Mouse (Mus musculus): ENCODE data around the gene Krt20. TPM values are rescaled to one million over a fixed set of nuclear protein-coding genes. Genes with fewer than 3 reads are reported as not detected.

The Krt20 gene
- 0.30 and 0.96 TPM in 2 replicates for polyA plus RNA-seq (2015; fragmentation: Nextera tagmentation; extraction: Ambion mirVana)

DNA sequence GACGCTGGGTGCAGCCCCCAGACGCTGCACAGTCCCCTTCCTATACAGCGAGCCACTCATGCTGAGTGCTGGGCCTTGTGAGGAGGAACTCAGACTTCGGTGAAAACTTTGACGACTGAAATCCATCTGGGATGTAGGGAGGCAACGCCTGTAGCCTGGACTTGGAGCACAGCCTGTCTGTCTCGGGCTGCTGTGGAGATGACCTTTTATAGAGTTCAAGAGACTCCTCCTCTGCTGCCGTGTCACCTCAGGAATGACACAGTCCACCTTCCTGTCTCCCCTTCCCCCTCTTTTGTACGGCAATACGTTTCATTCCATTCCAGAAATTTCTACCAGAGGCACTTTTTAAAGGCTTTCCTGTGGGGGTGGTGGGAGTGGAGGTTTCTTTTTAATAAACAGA is at the start of gene Krt20:
Gene Krt20, minus strand, starts transcription at position 179 of the 400 bp plus-strand sequence.
- H3K36me3 ChIP-seq (ENCODE audit: control insufficient read depth, insufficient read depth, low read length) = no peaks in the 10 kb centered on the region
- H3K27ac ChIP-seq (ENCODE audit: low read length) = no peak within 1 kb of the TSS
- H3K27me3 ChIP-seq (ENCODE audit: control insufficient read depth, insufficient read depth, low read depth, low read length) = no peaks in the 10 kb centered on the region
- H3K4me2 ChIP-seq (ENCODE audit: low read depth, low read length) = no peak within 1 kb of the TSS
- no peak for ATAC-seq (ENCODE audit: low read depth)
- no peaks in the 10 kb centered on the region for H3K9me3 ChIP-seq (ENCODE audit: control insufficient read depth, low read length)
- 14% methylated on average over 10 of the region's 10 CpGs for WGBS
- H3K9ac ChIP-seq (ENCODE audit: low read length) = no peak within 1 kb of the TSS; the same call in 1 of the 2 replicates
- no peak within 1 kb of the TSS for H3K4me3 ChIP-seq (ENCODE audit: low read length)
- no peaks in the 10 kb centered on the region for H3K4me1 ChIP-seq (replicated peaks; ENCODE audit: control insufficient read depth, insufficient read depth, low read length)

DNA sequence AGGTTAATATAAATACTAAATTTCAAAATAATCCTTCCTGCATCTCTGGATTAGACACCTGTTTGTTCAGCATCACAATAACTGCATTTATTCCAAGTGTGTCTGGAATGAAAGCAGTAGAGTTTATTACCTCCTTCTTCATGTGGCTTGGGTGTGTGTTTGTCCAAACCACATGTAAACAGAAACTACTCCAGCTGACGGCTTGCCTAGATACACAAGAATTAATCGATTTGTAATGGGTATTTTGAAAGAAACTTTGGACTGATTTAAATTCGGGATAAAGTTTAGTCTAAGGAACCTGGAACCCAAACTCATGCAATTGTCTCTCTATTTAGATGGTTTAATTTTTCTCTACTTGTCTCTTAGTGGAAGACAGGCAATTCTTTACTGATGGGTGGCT is 37.0 kb upstream of the Krt20 start:
- 65% methylated on average over 3 of the region's 3 CpGs for WGBS
- no peaks in the 10 kb centered on the region for H3K9me3 ChIP-seq (ENCODE audit: control insufficient read depth, low read length)
- H3K4me3 ChIP-seq (ENCODE audit: low read length) = no peak overlapping the region
- H3K27ac ChIP-seq (ENCODE audit: low read length) = no peak overlapping the region
- no peaks in the 10 kb centered on the region for H3K27me3 ChIP-seq (ENCODE audit: control insufficient read depth, insufficient read depth, low read depth, low read length)
- H3K4me1 ChIP-seq (replicated peaks; ENCODE audit: control insufficient read depth, insufficient read depth, low read length) = no peaks in the 10 kb centered on the region
- H3K4me2 ChIP-seq (ENCODE audit: low read depth, low read length) = no peak overlapping the region
- no peaks in the 10 kb centered on the region for H3K36me3 ChIP-seq (ENCODE audit: control insufficient read depth, insufficient read depth, low read length)
- no peak overlapping the region for H3K9ac ChIP-seq (ENCODE audit: low read length)
- no peak for ATAC-seq (ENCODE audit: low read depth)

- no peaks in the 10 kb centered on the region for H3K27me3 ChIP-seq (ENCODE audit: control insufficient read depth, insufficient read depth, low read depth, low read length)
- WGBS = 42% methylated on average over 6 of the region's 6 CpGs
- H3K9ac ChIP-seq (ENCODE audit: low read length) = no peak overlapping the region
- no peaks in the 10 kb centered on the region for H3K36me3 ChIP-seq (ENCODE audit: control insufficient read depth, insufficient read depth, low read length)
- ATAC-seq (ENCODE audit: low read depth) = peak; percentile 84
- no peak overlapping the region for H3K4me2 ChIP-seq (ENCODE audit: low read depth, low read length)
- no peaks in the 10 kb centered on the region for H3K4me1 ChIP-seq (replicated peaks; ENCODE audit: control insufficient read depth, insufficient read depth, low read length)
- H3K9me3 ChIP-seq (ENCODE audit: control insufficient read depth, low read length) = no peaks in the 10 kb centered on the region
- peak overlapping the region; percentile 84 for H3K27ac ChIP-seq (ENCODE audit: low read length)
- H3K4me3 ChIP-seq (ENCODE audit: low read length) = no peak overlapping the region
Observed at GRCm38 (mm10) chr11:99473433-99473832, 35.5 kb upstream of the Krt20 start.

DNA sequence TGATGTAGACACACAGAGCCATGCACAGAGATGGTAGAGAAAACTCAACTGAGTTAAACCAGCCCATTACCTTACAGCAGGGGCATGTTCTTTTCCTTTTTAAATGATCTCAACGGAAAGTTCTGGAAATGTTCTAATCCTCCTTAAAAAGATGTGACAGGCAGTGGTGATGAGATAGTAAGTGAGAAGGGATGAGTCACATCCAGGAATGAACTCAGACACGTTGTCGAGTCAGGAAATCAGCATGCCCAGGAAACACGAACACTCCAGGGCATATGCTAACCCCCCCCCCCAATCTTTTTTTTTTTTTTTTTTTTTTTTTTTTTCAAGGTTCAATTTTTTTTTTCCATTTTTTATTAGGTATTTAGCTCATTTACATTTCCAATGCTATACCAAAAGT is 34.5 kb upstream of the Krt20 start:
- WGBS = 33% methylated on average over 4 of the region's 4 CpGs
- no peak overlapping the region for H3K4me2 ChIP-seq (ENCODE audit: low read depth, low read length)
- H3K4me3 ChIP-seq (ENCODE audit: low read length) = no peak overlapping the region
- peak overlapping the region; percentile 83 for H3K27ac ChIP-seq (ENCODE audit: low read length)
- H3K9me3 ChIP-seq (ENCODE audit: control insufficient read depth, low read length) = no peaks in the 10 kb centered on the region
- no peak overlapping the region for H3K9ac ChIP-seq (ENCODE audit: low read length)
- no peak for ATAC-seq (ENCODE audit: low read depth)
- H3K36me3 ChIP-seq (ENCODE audit: control insufficient read depth, insufficient read depth, low read length) = no peaks in the 10 kb centered on the region
- H3K27me3 ChIP-seq (ENCODE audit: control insufficient read depth, insufficient read depth, low read depth, low read length) = no peaks in the 10 kb centered on the region
- no peaks in the 10 kb centered on the region for H3K4me1 ChIP-seq (replicated peaks; ENCODE audit: control insufficient read depth, insufficient read depth, low read length)

DNA sequence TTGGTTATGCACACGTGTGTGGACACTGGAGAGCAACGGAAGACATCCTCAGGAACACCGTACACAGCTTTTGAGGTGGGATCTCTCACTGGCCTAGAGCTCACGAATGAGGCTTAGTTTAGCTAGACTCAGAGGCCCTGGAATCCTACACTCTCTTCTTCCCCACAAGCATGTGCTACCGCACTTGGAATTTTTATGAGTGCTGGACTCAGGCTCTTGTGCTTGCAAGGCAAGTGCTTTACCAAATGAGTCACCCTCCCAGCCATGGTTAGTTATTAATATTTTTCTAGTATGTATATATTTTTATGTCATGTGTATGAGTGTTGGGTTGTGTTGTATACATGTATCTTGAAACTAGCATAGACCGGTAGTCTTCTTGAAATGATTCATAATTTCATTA is 34.0 kb upstream of the Krt20 start:
- peak; percentile 56; the same call in 1 of the 2 replicates for ATAC-seq (ENCODE audit: low read depth)
- Histone ChIP-seq H3K9ac (ENCODE audit: low read length) (no peak overlapping the region), H3K36me3 (ENCODE audit: control insufficient read depth, insufficient read depth, low read length) (no peaks in the 10 kb centered on the region), H3K4me1 (replicated peaks; ENCODE audit: control insufficient read depth, insufficient read depth, low read length) (peaks cover under 1% of the 10 kb centered on the region; the same call in 1 of the 2 replicates), H3K27me3 (ENCODE audit: control insufficient read depth, insufficient read depth, low read depth, low read length) (no peaks in the 10 kb centered on the region), H3K27ac (ENCODE audit: low read length) (peak overlapping the region; percentile 78), H3K4me3 (ENCODE audit: low read length) (no peak overlapping the region), H3K4me2 (ENCODE audit: low read depth, low read length) (no peak overlapping the region), H3K9me3 (ENCODE audit: control insufficient read depth, low read length) (no peaks in the 10 kb centered on the region)
- 71% methylated on average over 6 of the region's 6 CpGs for WGBS

- H3K36me3 ChIP-seq (ENCODE audit: control insufficient read depth, insufficient read depth, low read length) = no peaks in the 10 kb centered on the region
- no peaks in the 10 kb centered on the region for H3K27me3 ChIP-seq (ENCODE audit: control insufficient read depth, insufficient read depth, low read depth, low read length)
- no peak overlapping the region for H3K9ac ChIP-seq (ENCODE audit: low read length)
- WGBS = 18% methylated on average over 4 of the region's 4 CpGs
- H3K9me3 ChIP-seq (ENCODE audit: control insufficient read depth, low read length) = no peaks in the 10 kb centered on the region
- H3K4me3 ChIP-seq (ENCODE audit: low read length) = no peak overlapping the region
- H3K4me2 ChIP-seq (ENCODE audit: low read depth, low read length) = no peak overlapping the region
- peak overlapping the region; percentile 56 for H3K27ac ChIP-seq (ENCODE audit: low read length)
- peaks cover 10% of the 10 kb centered on the region for H3K4me1 ChIP-seq (replicated peaks; ENCODE audit: control insufficient read depth, insufficient read depth, low read length)
- no peak for ATAC-seq (ENCODE audit: low read depth)
Observed at GRCm38 (mm10) chr11:99469228-99469627, 31.3 kb upstream of the Krt20 start.

DNA sequence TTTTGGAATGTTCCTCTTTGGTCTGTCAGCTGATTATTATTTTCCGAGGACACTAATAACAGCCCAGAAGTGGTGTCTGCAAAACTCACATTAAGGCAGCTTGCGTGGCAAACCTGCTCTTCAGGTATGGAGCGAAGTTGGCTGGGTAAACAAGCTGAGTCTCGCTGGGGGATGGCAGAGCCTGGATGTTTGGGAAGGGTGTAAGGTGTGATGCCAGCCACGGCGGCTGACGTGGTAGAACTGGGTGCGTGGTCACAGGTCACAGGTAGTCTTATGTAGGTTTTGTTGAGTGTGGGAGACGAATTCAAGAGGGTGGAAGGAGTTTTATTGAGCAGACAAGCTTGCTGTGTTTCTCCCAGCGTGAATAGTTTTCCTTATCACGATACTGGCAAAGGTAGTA is 30.6 kb upstream of the Krt20 start:
- H3K4me2 ChIP-seq (ENCODE audit: low read depth, low read length) = no peak overlapping the region
- H3K9me3 ChIP-seq (ENCODE audit: control insufficient read depth, low read length) = no peaks in the 10 kb centered on the region
- peak overlapping the region; percentile 56 for H3K27ac ChIP-seq (ENCODE audit: low read length)
- no peak for ATAC-seq (ENCODE audit: low read depth)
- H3K9ac ChIP-seq (ENCODE audit: low read length) = no peak overlapping the region
- peaks cover 10% of the 10 kb centered on the region for H3K4me1 ChIP-seq (replicated peaks; ENCODE audit: control insufficient read depth, insufficient read depth, low read length)
- WGBS = 53% methylated on average over 11 of the region's 11 CpGs
- no peaks in the 10 kb centered on the region for H3K36me3 ChIP-seq (ENCODE audit: control insufficient read depth, insufficient read depth, low read length)
- no peak overlapping the region for H3K4me3 ChIP-seq (ENCODE audit: low read length)
- no peaks in the 10 kb centered on the region for H3K27me3 ChIP-seq (ENCODE audit: control insufficient read depth, insufficient read depth, low read depth, low read length)

- Histone ChIP-seq H3K27ac (ENCODE audit: low read length) (peak overlapping the region; percentile 80), H3K9ac (ENCODE audit: low read length) (peak overlapping the region; percentile 37; the same call in 1 of the 2 replicates), H3K4me2 (ENCODE audit: low read depth, low read length) (no peak overlapping the region; the same call in 1 of the 2 replicates), H3K4me3 (ENCODE audit: low read length) (no peak overlapping the region), H3K27me3 (ENCODE audit: control insufficient read depth, insufficient read depth, low read depth, low read length) (no peaks in the 10 kb centered on the region), H3K36me3 (ENCODE audit: control insufficient read depth, insufficient read depth, low read length) (no peaks in the 10 kb centered on the region), H3K9me3 (ENCODE audit: control insufficient read depth, low read length) (no peaks in the 10 kb centered on the region), H3K4me1 (replicated peaks; ENCODE audit: control insufficient read depth, insufficient read depth, low read length) (peaks cover 10% of the 10 kb centered on the region)
- peak; percentile 73 for ATAC-seq (ENCODE audit: low read depth)
- 5% methylated on average over 7 of the region's 7 CpGs for WGBS
Observed at GRCm38 (mm10) chr11:99466316-99466715, 28.4 kb upstream of the Krt20 start.

DNA sequence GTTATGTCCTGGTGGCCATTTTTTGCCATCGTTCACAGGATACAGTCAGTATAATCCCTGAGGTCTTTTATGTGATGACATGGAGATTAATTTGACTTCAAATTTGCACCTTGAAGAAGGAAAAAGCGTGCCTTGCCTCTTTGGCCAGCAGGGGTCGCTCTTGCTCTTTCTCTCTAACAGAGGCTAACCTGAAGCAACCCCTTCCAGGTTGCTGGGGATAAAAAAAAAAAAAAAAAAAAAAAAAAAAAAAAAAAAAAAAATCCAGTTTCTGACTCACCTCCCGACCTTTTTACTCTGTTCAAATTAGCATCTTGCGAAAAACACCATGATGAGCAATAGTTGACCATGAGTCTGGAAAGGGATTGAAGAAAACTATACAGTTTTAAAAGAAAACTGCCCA is 26.9 kb upstream of the Krt20 start:
- H3K36me3 ChIP-seq (ENCODE audit: control insufficient read depth, insufficient read depth, low read length) = no peaks in the 10 kb centered on the region
- no peak overlapping the region for H3K4me3 ChIP-seq (ENCODE audit: low read length)
- H3K27me3 ChIP-seq (ENCODE audit: control insufficient read depth, insufficient read depth, low read depth, low read length) = no peaks in the 10 kb centered on the region
- H3K27ac ChIP-seq (ENCODE audit: low read length) = no peak overlapping the region
- no peak overlapping the region for H3K9ac ChIP-seq (ENCODE audit: low read length)
- no peak overlapping the region for H3K4me2 ChIP-seq (ENCODE audit: low read depth, low read length)
- 2% methylated on average over 5 of the region's 5 CpGs for WGBS
- H3K4me1 ChIP-seq (replicated peaks; ENCODE audit: control insufficient read depth, insufficient read depth, low read length) = peaks cover 10% of the 10 kb centered on the region
- no peak for ATAC-seq (ENCODE audit: low read depth)
- H3K9me3 ChIP-seq (ENCODE audit: control insufficient read depth, low read length) = no peaks in the 10 kb centered on the region

- Histone ChIP-seq H3K4me3 (ENCODE audit: low read length) (no peak overlapping the region), H3K27ac (ENCODE audit: low read length) (no peak overlapping the region), H3K27me3 (ENCODE audit: control insufficient read depth, insufficient read depth, low read depth, low read length) (no peaks in the 10 kb centered on the region), H3K4me2 (ENCODE audit: low read depth, low read length) (no peak overlapping the region), H3K36me3 (ENCODE audit: control insufficient read depth, insufficient read depth, low read length) (no peaks in the 10 kb centered on the region), H3K4me1 (replicated peaks; ENCODE audit: control insufficient read depth, insufficient read depth, low read length) (peaks cover 10% of the 10 kb centered on the region), H3K9ac (ENCODE audit: low read length) (no peak overlapping the region), H3K9me3 (ENCODE audit: control insufficient read depth, low read length) (no peaks in the 10 kb centered on the region)
- WGBS = 8% methylated on average over 8 of the region's 8 CpGs
- no peak for ATAC-seq (ENCODE audit: low read depth)
Observed at GRCm38 (mm10) chr11:99463155-99463554, 25.2 kb upstream of the Krt20 start.
